Mouse (Mus musculus) forebrain, embryonic 10.5 days (tissue): Measurements from ENCODE around the gene Dapk2. TPM values are rescaled to one million over a fixed set of nuclear protein-coding genes. Genes with fewer than 3 reads are reported as not detected.

Experiments
- DNase-seq: peaks from one replicate; pipeline ENCODE4 v3.0.0-alpha.2; 2017; ENCODE audit warnings: low spot score; ENCODE audit errors: extremely low spot score
- H3K27ac ChIP-seq: fragments of 300-500 bp; sonication (generic); 2 replicates; pipeline ENCODE4 v1.5.1; 2016; ENCODE audit warnings: mild to moderate bottlenecking
- H3K27me3 ChIP-seq: fragments of 300-500 bp; sonication (generic); 2 replicates; pipeline ENCODE4 v1.6.1; 2016; ENCODE audit warnings: mild to moderate bottlenecking; ENCODE audit not compliant: poor library complexity, severe bottlenecking
- H3K36me3 ChIP-seq: fragments of 300-500 bp; sonication (generic); replicated peaks from 2 replicates; pipeline ENCODE4 v1.6.1; 2016; ENCODE audit warnings: mild to moderate bottlenecking, moderate library complexity
- H3K4me1 ChIP-seq: fragments of 300-500 bp; sonication (generic); 2 replicates; pipeline ENCODE4 v1.6.1; 2016
- H3K4me3 ChIP-seq: fragments of 300-500 bp; sonication (generic); 2 replicates; pipeline ENCODE4 v1.5.1; 2016; ENCODE audit warnings: mild to moderate bottlenecking, moderate library complexity
- H3K9me3 ChIP-seq: fragments of 300-500 bp; sonication (generic); 2 replicates; pipeline ENCODE4 v1.6.1; 2016; ENCODE audit warnings: mild to moderate bottlenecking, moderate library complexity
- WGBS: fragments of 180-500 bp; shearing (Covaris S2); methylation state at CpG from one replicate; pipeline ENCODE4 v1.1.7; 2016; 5-methylcytosine and 5-hydroxymethylcytosine counted together
- polyA plus RNA-seq: library from polyadenylated mRNA; unstranded; fragments of >200 nt; fragmentation: Nextera tagmentation; extraction: Ambion mirVana; gene quantifications from 2 replicates; pipeline ENCODE4 v1.2.1, GENCODE M21; 2016

Gene Dapk2
- polyA plus RNA-seq, 1 experiment from 2014 or later = 8.9 TPM

DNA sequence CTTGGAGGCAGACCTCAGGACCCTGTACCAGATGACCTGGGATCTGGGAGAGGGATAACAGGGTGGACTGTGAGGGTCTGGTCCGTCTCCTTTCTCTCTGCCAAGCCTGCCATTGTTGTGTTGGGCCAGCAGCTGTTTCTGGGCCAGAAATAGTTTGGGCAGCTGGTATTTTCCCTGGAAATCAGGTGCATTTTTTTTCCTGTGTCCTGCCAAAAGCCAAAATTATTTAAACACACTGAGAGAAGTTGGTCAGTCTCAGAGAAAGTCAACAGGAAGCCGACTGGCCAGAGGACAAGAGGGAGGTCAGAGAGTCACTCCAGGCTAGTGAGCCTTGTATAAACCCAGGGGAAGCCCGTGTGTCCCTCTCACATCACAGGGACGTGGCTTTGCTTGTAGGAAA lies 87.7 kb downstream of the Dapk2 start:
- DNase-seq = no peak
- Histone ChIP-seq H3K27ac (no peak overlapping the region), H3K27me3 (no peaks in the 10 kb centered on the region), H3K36me3 (no peaks in the 10 kb centered on the region), H3K4me1 (peaks cover 4% of the 10 kb centered on the region; the same call in 1 of the 2 replicates), H3K4me3 (no peak overlapping the region), H3K9me3 (no peaks in the 10 kb centered on the region)
- WGBS = 62% methylated on average over 4 of the region's 4 CpGs

GRCm38 (mm10) chr9:66249281-66249680 lies 91.3 kb downstream of the Dapk2 start:
- H3K27me3 ChIP-seq = no peaks in the 10 kb centered on the region

DNA sequence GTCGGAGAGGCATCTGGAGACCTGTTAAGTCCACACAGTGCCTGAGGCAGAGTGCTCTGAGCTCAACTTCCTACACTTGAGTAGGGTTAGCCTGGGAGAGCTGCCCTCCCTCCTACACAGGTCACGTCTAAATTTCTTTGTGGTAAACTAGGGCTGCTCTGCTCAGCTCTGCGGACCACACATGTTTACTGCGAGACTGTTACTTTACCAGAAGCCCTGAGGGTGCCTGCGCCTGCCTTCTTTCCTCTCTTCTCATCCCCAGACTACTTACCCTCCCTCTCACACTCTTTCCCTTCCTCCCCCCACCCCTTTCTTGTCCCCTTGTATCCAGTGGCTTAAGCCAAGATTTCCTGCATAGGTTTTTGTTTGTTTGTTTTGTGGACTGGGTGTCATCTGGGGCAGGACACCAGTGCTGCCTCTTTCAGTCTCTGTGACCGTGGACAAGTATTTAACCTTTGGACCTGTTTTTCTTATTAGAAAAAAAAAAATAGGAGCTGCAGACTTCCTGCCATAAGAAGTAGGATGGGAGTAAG lies 93.2 kb downstream of the Dapk2 start:
- Histone ChIP-seq H3K27ac (peak overlapping the region; percentile 64), H3K27me3 (no peaks in the 10 kb centered on the region)
- 55% methylated on average over 6 of the region's 6 CpGs for WGBS

More at GRCm38 (mm10) chr9:66249281-66249680, 91.3 kb downstream of the Dapk2 start:
- H3K36me3 ChIP-seq = no peaks in the 10 kb centered on the region
- no peak overlapping the region for H3K4me3 ChIP-seq
- H3K4me1 ChIP-seq = peaks cover 23% of the 10 kb centered on the region
- WGBS = 94% methylated on average over 6 of the region's 6 CpGs
- DNase-seq = no peak
- no peak overlapping the region for H3K27ac ChIP-seq
- no peaks in the 10 kb centered on the region for H3K9me3 ChIP-seq

DNA sequence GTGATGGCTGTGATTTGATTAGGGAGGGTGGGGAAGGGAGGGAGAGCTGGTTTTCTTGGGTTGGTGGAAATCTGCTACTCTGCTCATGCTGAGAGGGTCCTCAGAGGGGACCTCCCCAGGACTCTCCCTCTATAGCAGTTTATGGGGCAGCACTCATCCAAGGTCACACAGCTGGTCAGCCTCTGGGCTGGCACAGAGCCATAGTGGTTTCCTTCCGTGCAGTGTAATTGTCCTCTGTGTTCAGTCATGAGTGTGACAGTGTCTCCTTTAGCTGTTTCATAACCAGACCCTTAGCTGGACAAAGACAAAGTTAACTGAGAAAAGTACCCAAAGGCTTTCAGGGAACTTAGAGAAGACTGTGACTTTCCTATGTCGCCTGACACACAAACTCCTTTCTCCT lies 103.7 kb downstream of the Dapk2 start:
- H3K4me3 ChIP-seq = no peak overlapping the region
- no peaks in the 10 kb centered on the region for H3K9me3 ChIP-seq
- H3K4me1 ChIP-seq = peaks cover 15% of the 10 kb centered on the region
- no peak for DNase-seq
- WGBS = 89% methylated on average over 2 of the region's 2 CpGs
- no peaks in the 10 kb centered on the region for H3K36me3 ChIP-seq
- no peaks in the 10 kb centered on the region for H3K27me3 ChIP-seq
- H3K27ac ChIP-seq = no peak overlapping the region

More for the DNA sequence above, 93.2 kb downstream of the Dapk2 start:
- no peaks in the 10 kb centered on the region for H3K36me3 ChIP-seq
- DNase-seq = no peak
- H3K4me3 ChIP-seq = no peak overlapping the region
- no peaks in the 10 kb centered on the region for H3K9me3 ChIP-seq
- peaks cover 23% of the 10 kb centered on the region for H3K4me1 ChIP-seq

DNA sequence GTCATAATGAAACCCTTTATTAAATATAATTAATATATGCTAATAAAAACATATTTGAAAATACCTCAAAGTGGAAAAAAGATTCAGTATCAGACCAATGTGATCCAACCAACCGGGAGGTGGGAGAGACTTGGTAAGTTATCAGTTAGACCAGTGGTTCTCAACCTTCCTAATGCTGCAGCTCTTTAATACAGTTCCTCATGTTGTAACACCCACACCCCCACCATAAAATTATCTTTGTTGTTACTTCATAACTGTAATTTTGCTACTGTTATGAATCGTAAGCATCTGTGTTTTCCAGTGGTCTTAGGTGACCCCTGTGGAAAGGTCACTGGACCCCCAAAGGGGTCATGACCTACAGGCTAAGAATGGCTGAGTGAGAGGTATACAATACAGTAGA lies 105.7 kb downstream of the Dapk2 start:
- Histone ChIP-seq H3K4me3 (no peak overlapping the region), H3K27me3 (no peaks in the 10 kb centered on the region), H3K4me1 (peaks cover 19% of the 10 kb centered on the region), H3K27ac (no peak overlapping the region), H3K9me3 (no peaks in the 10 kb centered on the region), H3K36me3 (no peaks in the 10 kb centered on the region)
- no peak for DNase-seq
- WGBS = 89% methylated on average over 2 of the region's 2 CpGs

- Histone ChIP-seq H3K36me3 (no peaks in the 10 kb centered on the region), H3K4me1 (peaks cover 22% of the 10 kb centered on the region), H3K4me3 (no peak overlapping the region), H3K27ac (peak overlapping the region; percentile 51; the same call in 1 of the 2 replicates), H3K9me3 (no peaks in the 10 kb centered on the region), H3K27me3 (no peaks in the 10 kb centered on the region)
- no peak for DNase-seq
- 75% methylated on average over 2 of the region's 2 CpGs for WGBS
These were observed 107.6 kb downstream of the Dapk2 start for GRCm38 (mm10) chr9:66265645-66266044.

GRCm38 (mm10) chr9:66266237-66267170 lies 108.5 kb downstream of the Dapk2 start:
- Histone ChIP-seq H3K36me3 (no peaks in the 10 kb centered on the region), H3K4me3 (no peak overlapping the region), H3K9me3 (no peaks in the 10 kb centered on the region), H3K27me3 (no peaks in the 10 kb centered on the region), H3K27ac (peak overlapping the region; percentile 51), H3K4me1 (peaks cover 27% of the 10 kb centered on the region)
- 74% methylated on average over 5 of the region's 5 CpGs for WGBS
- no peak for DNase-seq

GRCm38 (mm10) chr9:66268804-66269203 lies 110.8 kb downstream of the Dapk2 start:
- no peaks in the 10 kb centered on the region for H3K9me3 ChIP-seq
- H3K27me3 ChIP-seq = no peaks in the 10 kb centered on the region
- WGBS = 72% methylated on average over 4 of the region's 4 CpGs
- no peak for DNase-seq
- no peak overlapping the region for H3K4me3 ChIP-seq
- H3K4me1 ChIP-seq = peaks cover 41% of the 10 kb centered on the region
- no peaks in the 10 kb centered on the region for H3K36me3 ChIP-seq
- 0 out of 2 replicates have a peak overlapping the region, but pooled peaks have one; percentile 22 for H3K27ac ChIP-seq

GRCm38 (mm10) chr9:66270038-66270437 lies 112.0 kb downstream of the Dapk2 start:
- Histone ChIP-seq H3K4me3 (no peak overlapping the region), H3K4me1 (peaks cover 54% of the 10 kb centered on the region), H3K27me3 (no peaks in the 10 kb centered on the region), H3K9me3 (no peaks in the 10 kb centered on the region), H3K27ac (no peak overlapping the region), H3K36me3 (no peaks in the 10 kb centered on the region)
- no peak for DNase-seq
- WGBS = 86% methylated on average over 4 of the region's 4 CpGs

GRCm38 (mm10) chr9:66271726-66272125 lies 113.7 kb downstream of the Dapk2 start:
- DNase-seq = no peak
- Histone ChIP-seq H3K27ac (peak overlapping the region; percentile 69), H3K4me3 (no peak overlapping the region), H3K36me3 (no peaks in the 10 kb centered on the region), H3K27me3 (no peaks in the 10 kb centered on the region), H3K9me3 (no peaks in the 10 kb centered on the region), H3K4me1 (peaks cover 58% of the 10 kb centered on the region)
- 48% methylated on average over 5 of the region's 5 CpGs for WGBS

- Histone ChIP-seq H3K9me3 (no peaks in the 10 kb centered on the region), H3K4me3 (no peak overlapping the region), H3K27ac (peak overlapping the region; percentile 87), H3K36me3 (no peaks in the 10 kb centered on the region), H3K4me1 (peaks cover 66% of the 10 kb centered on the region), H3K27me3 (no peaks in the 10 kb centered on the region)
- 92% methylated on average over 1 of the region's 1 CpGs for WGBS
- DNase-seq = no peak
These were observed 115.6 kb downstream of the Dapk2 start for GRCm38 (mm10) chr9:66273632-66274031.

- Histone ChIP-seq H3K4me3 (peak overlapping the region; percentile 39; the same call in 1 of the 2 replicates), H3K36me3 (no peaks in the 10 kb centered on the region), H3K9me3 (no peaks in the 10 kb centered on the region), H3K27ac (peak overlapping the region; percentile 87), H3K27me3 (no peaks in the 10 kb centered on the region), H3K4me1 (peaks cover 62% of the 10 kb centered on the region)
- WGBS = 20% methylated on average over 3 of the region's 3 CpGs
- DNase-seq = peak; percentile 33
These were observed 116.6 kb downstream of the Dapk2 start for GRCm38 (mm10) chr9:66274657-66275056.
